Mouse (Mus musculus): Measurements from ENCODE around the gene Cacng8. TPM values are rescaled to one million over a fixed set of nuclear protein-coding genes. Genes with fewer than 3 reads are reported as not detected.

Gene Cacng8
- total RNA-seq, 2 experiments from 2014 or later = not detected

Other genes starting within 250 kb of the Cacng8 start
- not detected in 2 replicates for gene AU018091, start 221.5 kb upstream of the Cacng8 start, total RNA-seq (2015)
- gene AU018091, start 221.5 kb upstream of the Cacng8 start, total RNA-seq (2017) = not detected in 2 replicates
- 3.9 and 4.0 TPM in 2 replicates for gene Nlrp12, start 140.9 kb upstream of the Cacng8 start, total RNA-seq (2015)
- gene Nlrp12, start 140.9 kb upstream of the Cacng8 start, total RNA-seq (2017) = 7.5 and 7.8 TPM in 2 replicates
- gene Myadm, start 101.6 kb upstream of the Cacng8 start, total RNA-seq (2015) = 246 and 261 TPM in 2 replicates
- 75.7 and 78.5 TPM in 2 replicates for gene Myadm, start 101.6 kb upstream of the Cacng8 start, total RNA-seq (2017)
- gene Prkcg, start 101.5 kb upstream of the Cacng8 start, total RNA-seq (2015) = 1.3 and 1.6 TPM in 2 replicates
- gene Prkcg, start 101.5 kb upstream of the Cacng8 start, total RNA-seq (2017) = 0.81 and 0.92 TPM in 2 replicates
- gene Cacng7, start 57.7 kb upstream of the Cacng8 start, total RNA-seq (2015) = not detected in 2 replicates
- not detected in 2 replicates for gene Cacng7, start 57.7 kb upstream of the Cacng8 start, total RNA-seq (2017)
- gene Cacng6, start 33.5 kb downstream of the Cacng8 start, total RNA-seq (2015) = not detected in 2 replicates
- gene Cacng6, start 33.5 kb downstream of the Cacng8 start, total RNA-seq (2017) = not detected in 2 replicates
- gene Tarm1, start 111.9 kb downstream of the Cacng8 start, total RNA-seq (2015) = 28.4 and 35.7 TPM in 2 replicates
- gene Tarm1, start 111.9 kb downstream of the Cacng8 start, total RNA-seq (2017) = 18.3 and 19.1 TPM in 2 replicates
- not detected in 2 replicates for gene Oscar, start 225.5 kb downstream of the Cacng8 start, total RNA-seq (2015)
- gene Oscar, start 225.5 kb downstream of the Cacng8 start, total RNA-seq (2017) = not detected in 2 replicates
- gene Ndufa3, start 226.7 kb downstream of the Cacng8 start, total RNA-seq (2015) = 263 and 351 TPM in 2 replicates
- 273 and 274 TPM in 2 replicates for gene Ndufa3, start 226.7 kb downstream of the Cacng8 start, total RNA-seq (2017)
- gene Tfpt, start 239.2 kb downstream of the Cacng8 start, total RNA-seq (2015) = 20.8 and 30.4 TPM in 2 replicates
- 23.8 and 28.4 TPM in 2 replicates for gene Tfpt, start 239.2 kb downstream of the Cacng8 start, total RNA-seq (2017)
- gene Prpf31, start 239.3 kb downstream of the Cacng8 start, total RNA-seq (2015) = 15.1 and 21.1 TPM in 2 replicates
- 51.0 and 66.7 TPM in 2 replicates for gene Prpf31, start 239.3 kb downstream of the Cacng8 start, total RNA-seq (2017)

All from megakaryocyte, adult 5-6 weeks (primary cell).